Mouse (Mus musculus) forebrain, embryonic 10.5 days (tissue): ENCODE measurements around the gene Rundc3a. TPM values are rescaled to one million over a fixed set of nuclear protein-coding genes. Genes with fewer than 3 reads are reported as not detected.
"Not testable (repeated sequence)": the region's sequence is repeated elsewhere in the genome, so short reads cannot be mapped to it uniquely, and the experiment has no call there.

Experiments used
- DNase-seq: peaks from one replicate; pipeline ENCODE4 v3.0.0-alpha.2; 2017; ENCODE audit warnings: low spot score; ENCODE audit errors: extremely low spot score
- H3K27ac ChIP-seq: fragments of 300-500 bp; sonication (generic); 2 replicates; pipeline ENCODE4 v1.5.1; 2016; ENCODE audit warnings: mild to moderate bottlenecking
- H3K27me3 ChIP-seq: fragments of 300-500 bp; sonication (generic); 2 replicates; pipeline ENCODE4 v1.6.1; 2016; ENCODE audit warnings: mild to moderate bottlenecking; ENCODE audit not compliant: poor library complexity, severe bottlenecking
- H3K36me3 ChIP-seq: fragments of 300-500 bp; sonication (generic); replicated peaks from 2 replicates; pipeline ENCODE4 v1.6.1; 2016; ENCODE audit warnings: mild to moderate bottlenecking, moderate library complexity
- H3K4me1 ChIP-seq: fragments of 300-500 bp; sonication (generic); 2 replicates; pipeline ENCODE4 v1.6.1; 2016
- H3K4me3 ChIP-seq: fragments of 300-500 bp; sonication (generic); 2 replicates; pipeline ENCODE4 v1.5.1; 2016; ENCODE audit warnings: mild to moderate bottlenecking, moderate library complexity
- H3K9me3 ChIP-seq: fragments of 300-500 bp; sonication (generic); 2 replicates; pipeline ENCODE4 v1.6.1; 2016; ENCODE audit warnings: mild to moderate bottlenecking, moderate library complexity
- WGBS: fragments of 180-500 bp; shearing (Covaris S2); methylation state at CpG from one replicate; pipeline ENCODE4 v1.1.7; 2016; 5-methylcytosine and 5-hydroxymethylcytosine counted together
- polyA plus RNA-seq: library from polyadenylated mRNA; unstranded; fragments of >200 nt; fragmentation: Nextera tagmentation; extraction: Ambion mirVana; gene quantifications from 2 replicates; pipeline ENCODE4 v1.2.1, GENCODE M21; 2016

The Rundc3a gene
- polyA plus RNA-seq, 1 experiment from 2014 or later, result 13.5 TPM

GRCm38 (mm10) chr11:102383365-102384136, 9.7 kb upstream of the Rundc3a start:
- Histone ChIP-seq H3K27ac (no peak overlapping the region), H3K9me3 (peaks cover 5% of the 10 kb centered on the region; the same call in 1 of the 2 replicates), H3K27me3 (no peaks in the 10 kb centered on the region), H3K4me1 (0 out of 2 replicates have a peak, but pooled peaks cover 3% of the 10 kb centered on the region), H3K36me3 (no peaks in the 10 kb centered on the region), H3K4me3 (no peak overlapping the region)
- DNase-seq, result no peak
- WGBS, result 76% methylated on average over 1 of the region's 1 CpGs

GRCm38 (mm10) chr11:102384418-102384817, 8.8 kb upstream of the Rundc3a start:
- WGBS, result 93% methylated on average over 2 of the region's 2 CpGs
- Histone ChIP-seq H3K4me1 (0 out of 2 replicates have a peak, but pooled peaks cover 3% of the 10 kb centered on the region), H3K9me3 (no peaks in the 10 kb centered on the region), H3K4me3 (no peak overlapping the region), H3K27ac (no peak overlapping the region), H3K27me3 (no peaks in the 10 kb centered on the region), H3K36me3 (no peaks in the 10 kb centered on the region)
- DNase-seq, result no peak

GRCm38 (mm10) chr11:102385075-102385474, 8.1 kb upstream of the Rundc3a start:
- no peak for DNase-seq
- 64% methylated on average over 4 of the region's 4 CpGs for WGBS
- Histone ChIP-seq H3K9me3 (no peaks in the 10 kb centered on the region), H3K36me3 (no peaks in the 10 kb centered on the region), H3K27ac (no peak overlapping the region), H3K27me3 (no peaks in the 10 kb centered on the region), H3K4me3 (no peak overlapping the region), H3K4me1 (0 out of 2 replicates have a peak, but pooled peaks cover 3% of the 10 kb centered on the region)

GRCm38 (mm10) chr11:102386121-102386520, 7.1 kb upstream of the Rundc3a start:
- Histone ChIP-seq H3K36me3 (no peaks in the 10 kb centered on the region), H3K9me3 (no peaks in the 10 kb centered on the region), H3K4me1 (0 out of 2 replicates have a peak, but pooled peaks cover 3% of the 10 kb centered on the region), H3K4me3 (no peak overlapping the region), H3K27me3 (no peaks in the 10 kb centered on the region), H3K27ac (no peak overlapping the region)
- DNase-seq, result no peak
- WGBS, result 75% methylated on average over 5 of the region's 5 CpGs

- not testable (repeated sequence) for H3K36me3 ChIP-seq, H3K9me3 ChIP-seq, H3K4me3 ChIP-seq, H3K27ac ChIP-seq, H3K27me3 ChIP-seq, DNase-seq
- peaks cover 21% of the 10 kb centered on the region for H3K4me1 ChIP-seq
- 92% methylated on average over 4 of the region's 5 CpGs for WGBS
Observed at GRCm38 (mm10) chr11:102389436-102389835, 3.8 kb upstream of the Rundc3a start.

- H3K9me3 ChIP-seq, result no peaks in the 10 kb centered on the region
- no peaks in the 10 kb centered on the region for H3K36me3 ChIP-seq
- DNase-seq, result no peak
- H3K27me3 ChIP-seq, result peaks cover 40% of the 10 kb centered on the region
- WGBS, result 19% methylated on average over 15 of the region's 15 CpGs
- peaks cover 47% of the 10 kb centered on the region for H3K4me1 ChIP-seq
- H3K27ac ChIP-seq, result peak overlapping the region; percentile 78
- peak overlapping the region; percentile 68 for H3K4me3 ChIP-seq
Observed at GRCm38 (mm10) chr11:102392441-102393237, 564 bp upstream of the Rundc3a start.

- H3K4me1 ChIP-seq, result peaks cover 47% of the 10 kb centered on the region
- peak overlapping the region; percentile 68 for H3K4me3 ChIP-seq
- no peaks in the 10 kb centered on the region for H3K9me3 ChIP-seq
- WGBS, result 9% methylated on average over 17 of the region's 17 CpGs
- H3K36me3 ChIP-seq, result no peaks in the 10 kb centered on the region
- H3K27me3 ChIP-seq, result peaks cover 52% of the 10 kb centered on the region
- peak overlapping the region; percentile 78 for H3K27ac ChIP-seq
- no peak for DNase-seq
Observed at GRCm38 (mm10) chr11:102393719-102394420, 667 bp downstream of the Rundc3a start.

- DNase-seq, result no peak
- peaks cover 59% of the 10 kb centered on the region for H3K27me3 ChIP-seq
- H3K27ac ChIP-seq, result peak overlapping the region; percentile 78; the same call in 1 of the 2 replicates
- H3K36me3 ChIP-seq, result no peaks in the 10 kb centered on the region
- H3K9me3 ChIP-seq, result no peaks in the 10 kb centered on the region
- peak overlapping the region; percentile 68 for H3K4me3 ChIP-seq
- peaks cover 53% of the 10 kb centered on the region for H3K4me1 ChIP-seq
- 80% methylated on average over 9 of the region's 9 CpGs for WGBS
Observed at GRCm38 (mm10) chr11:102394421-102395124, 1.4 kb downstream of the Rundc3a start.

GRCm38 (mm10) chr11:102395250-102395649, 2.0 kb downstream of the Rundc3a start:
- WGBS, result 5% methylated on average over 5 of the region's 5 CpGs
- H3K27ac ChIP-seq, result peak overlapping the region; percentile 61; the same call in 1 of the 2 replicates
- H3K4me3 ChIP-seq, result peak overlapping the region; percentile 68; the same call in 1 of the 2 replicates
- H3K9me3 ChIP-seq, result no peaks in the 10 kb centered on the region
- peaks cover 66% of the 10 kb centered on the region for H3K27me3 ChIP-seq
- H3K4me1 ChIP-seq, result peaks cover 60% of the 10 kb centered on the region
- DNase-seq, result no peak
- H3K36me3 ChIP-seq, result no peaks in the 10 kb centered on the region; the same call in 1 of the 2 replicates

- no peak for DNase-seq
- H3K4me3 ChIP-seq, result no peak overlapping the region
- no peak overlapping the region for H3K27ac ChIP-seq
- peaks cover 65% of the 10 kb centered on the region for H3K4me1 ChIP-seq
- H3K9me3 ChIP-seq, result no peaks in the 10 kb centered on the region
- WGBS, result 65% methylated on average over 6 of the region's 6 CpGs
- peaks cover 7% of the 10 kb centered on the region; the same call in 1 of the 2 replicates for H3K36me3 ChIP-seq
- peaks cover 76% of the 10 kb centered on the region for H3K27me3 ChIP-seq
Observed at GRCm38 (mm10) chr11:102396263-102396662, 3.1 kb downstream of the Rundc3a start.

GRCm38 (mm10) chr11:102396671-102397141, 3.5 kb downstream of the Rundc3a start:
- peaks cover 10% of the 10 kb centered on the region for H3K36me3 ChIP-seq
- no peak overlapping the region for H3K4me3 ChIP-seq
- H3K9me3 ChIP-seq, result no peaks in the 10 kb centered on the region
- WGBS, result 86% methylated on average over 7 of the region's 7 CpGs
- H3K27ac ChIP-seq, result no peak overlapping the region
- DNase-seq, result no peak
- peaks cover 80% of the 10 kb centered on the region for H3K27me3 ChIP-seq
- H3K4me1 ChIP-seq, result peaks cover 67% of the 10 kb centered on the region
